Mouse (Mus musculus): Measurements from ENCODE around the gene 2210407C18Rik.

2210407C18Rik gene

GRCm38 (mm10) chr11:58602062-58602461, 13.8 kb downstream of the 2210407C18Rik start:
- DNase-seq (ENCODE audit: low spot score in 2 of 2): no peak

DNA sequence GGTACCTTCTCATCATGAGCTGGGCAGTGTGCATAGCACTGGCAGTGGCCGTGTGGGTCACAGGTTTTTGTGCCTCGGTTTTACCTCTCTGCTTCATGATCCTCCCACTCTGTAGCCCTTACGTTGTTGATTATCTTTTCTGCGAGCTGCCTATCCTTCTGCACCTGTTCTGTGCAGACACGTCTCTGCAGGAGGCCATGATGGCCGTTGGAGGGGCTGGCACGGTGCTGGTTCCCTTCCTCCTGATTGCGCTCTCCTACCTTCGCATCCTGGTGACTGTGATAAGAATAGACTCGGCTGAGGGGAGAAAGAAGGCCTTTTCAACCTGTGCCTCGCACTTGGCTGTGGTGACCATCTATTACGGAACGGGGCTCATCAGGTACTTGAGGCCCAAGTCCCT, 18.0 kb downstream of the 2210407C18Rik start:
- DNase-seq (ENCODE audit: low spot score in 2 of 2): no peak

DNA sequence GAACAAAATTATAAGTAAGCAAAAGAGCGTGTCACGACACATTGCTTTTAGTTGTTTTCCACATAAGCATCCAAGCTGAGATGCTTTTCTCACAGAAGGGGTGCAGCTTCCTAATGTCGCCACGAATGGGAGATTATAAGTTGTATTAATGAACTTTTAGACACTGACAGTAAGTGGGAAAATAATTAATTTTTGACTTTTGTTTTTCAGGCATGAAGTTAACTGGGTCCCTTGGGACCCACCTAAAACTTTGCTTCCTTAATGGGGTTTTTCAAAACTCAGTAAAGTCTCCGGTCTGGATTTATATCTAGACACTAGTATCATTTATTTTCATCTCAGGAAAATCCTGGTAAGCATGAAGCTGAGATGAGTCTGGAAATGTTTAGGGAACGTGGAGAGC, 21.1 kb downstream of the 2210407C18Rik start, which contains the start of gene Olfr324:
TSS of gene Olfr324 (plus strand) at position 301 of the 400 bp plus-strand sequence.
- DNase-seq (ENCODE audit: low spot score in 2 of 2): no peak

GRCm38 (mm10) chr11:58588620-58589250, 27.1 kb downstream of the 2210407C18Rik start:
- no peak for DNase-seq (ENCODE audit: low spot score in 2 of 2)

- peak; percentile 19 to 25 for DNase-seq (ENCODE audit: low spot score in 2 of 2)
Observed at GRCm38 (mm10) chr11:58587898-58588348, 28.0 kb downstream of the 2210407C18Rik start.

DNA sequence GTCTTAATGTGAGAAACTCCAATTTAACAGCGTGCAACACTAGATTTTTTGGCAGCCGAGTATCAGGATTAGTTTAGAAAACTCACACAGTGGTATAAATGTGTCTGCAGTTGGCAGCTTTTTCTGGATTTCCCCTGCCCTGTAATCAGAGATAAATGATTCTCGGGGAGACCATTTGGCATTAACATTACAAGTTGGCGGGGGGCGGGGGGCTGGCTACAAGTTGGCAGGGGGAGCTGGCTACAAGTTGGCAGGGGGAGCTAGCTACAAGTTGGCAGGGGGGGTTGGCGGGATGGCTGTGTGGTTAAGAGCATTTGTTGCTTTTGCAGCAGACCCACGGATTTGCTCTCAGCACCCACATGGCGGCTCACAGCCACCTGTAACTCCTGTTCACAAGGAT, 37.2 kb downstream of the 2210407C18Rik start:
- no peak for DNase-seq (ENCODE audit: low spot score in 2 of 2)

DNA sequence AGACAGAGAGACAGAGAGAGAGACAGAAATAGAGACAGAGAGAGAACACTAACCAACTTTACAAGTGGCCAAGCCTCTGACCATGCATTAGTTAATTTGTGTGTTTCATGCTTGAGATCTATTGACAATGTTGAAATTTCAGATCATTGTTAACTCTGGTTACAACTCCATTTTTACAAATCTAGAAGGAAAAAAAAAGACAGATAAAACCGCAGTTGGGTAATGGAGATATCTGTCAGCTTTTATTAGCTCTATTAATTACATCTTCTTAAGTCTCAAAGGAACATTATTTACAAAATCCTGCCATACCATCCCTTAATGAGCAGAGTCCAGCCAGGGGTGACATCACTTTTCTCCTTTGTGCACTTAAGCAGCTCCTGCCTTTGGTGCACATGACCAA, 38.4 kb downstream of the 2210407C18Rik start, which contains the start of gene Olfr325:
TSS of gene Olfr325 (plus strand) at position 301 of the 400 bp plus-strand sequence.
- no peak for DNase-seq (ENCODE audit: low spot score in 2 of 2)

- no peak for DNase-seq (ENCODE audit: low spot score in 2 of 2)
Observed at GRCm38 (mm10) chr11:58570405-58570804, 45.5 kb downstream of the 2210407C18Rik start, which contains the start of gene Olfr224. TSS of gene Olfr224 (minus strand) at chr11:58570553.

Data from frontal cortex, postnatal 25 days (tissue).